Mouse (Mus musculus) lung, adult 2 months (tissue): ENCODE measurements at regions not wholly inside any gene's neighbourhood (a gene's known extent, or its start where the extent isn't known, plus 50 kb on each side); places are given as distances from the start of the nearest gene placed in this dataset.

ENCODE experiments used
- CTCF ChIP-seq: fragments of 200-500 bp; IDR thresholded peaks from 2 replicates; pipeline ENCODE4 v1.5.1; 2011; ENCODE audit warnings: mild to moderate bottlenecking, low read length, control low read depth; ENCODE audit not compliant: insufficient read depth
- POLR2A ChIP-seq: fragments of 200-500 bp; IDR thresholded peaks from 2 replicates; pipeline ENCODE4 v1.6.1; 2011; ENCODE audit warnings: low read depth, mild to moderate bottlenecking, control low read depth, low read length, borderline replicate concordance; ENCODE audit errors: extremely low read depth

- no peak for TF ChIP-seq POLR2A
- no peak for TF ChIP-seq CTCF
Measured at GRCm38 (mm10) chr12:29068180-29068579, 316.6 kb downstream of the Eipr1 start.
